Mouse (Mus musculus) gastrocnemius, postnatal 4 days (tissue): ENCODE measurements around the gene Man2a2. TPM values are rescaled to one million over a fixed set of nuclear protein-coding genes. Genes with fewer than 3 reads are reported as not detected.
A peak's percentile ranks its signal among the peaks of the same experiment; 100 is the strongest.
"Not testable (repeated sequence)": the region's sequence is repeated elsewhere in the genome, so short reads cannot be mapped to it uniquely, and the experiment has no call there.

Experiments used
- DNase-seq, 2 experiments: peaks; one replicate each; pipeline ENCODE4 v3.0.0; 2021 to 2022; ENCODE audit warnings: low spot score in 2 of 2, mixed read lengths in 2 of 2
- total RNA-seq, 2 experiments: library from RNA; stranded (reverse); gene quantifications; 2 replicates each; pipeline ENCODE4 v1.2.3; 2021

The Man2a2 gene
- total RNA-seq, 2 experiments from 2014 or later, result 87.2 to 91.1 TPM

DNA sequence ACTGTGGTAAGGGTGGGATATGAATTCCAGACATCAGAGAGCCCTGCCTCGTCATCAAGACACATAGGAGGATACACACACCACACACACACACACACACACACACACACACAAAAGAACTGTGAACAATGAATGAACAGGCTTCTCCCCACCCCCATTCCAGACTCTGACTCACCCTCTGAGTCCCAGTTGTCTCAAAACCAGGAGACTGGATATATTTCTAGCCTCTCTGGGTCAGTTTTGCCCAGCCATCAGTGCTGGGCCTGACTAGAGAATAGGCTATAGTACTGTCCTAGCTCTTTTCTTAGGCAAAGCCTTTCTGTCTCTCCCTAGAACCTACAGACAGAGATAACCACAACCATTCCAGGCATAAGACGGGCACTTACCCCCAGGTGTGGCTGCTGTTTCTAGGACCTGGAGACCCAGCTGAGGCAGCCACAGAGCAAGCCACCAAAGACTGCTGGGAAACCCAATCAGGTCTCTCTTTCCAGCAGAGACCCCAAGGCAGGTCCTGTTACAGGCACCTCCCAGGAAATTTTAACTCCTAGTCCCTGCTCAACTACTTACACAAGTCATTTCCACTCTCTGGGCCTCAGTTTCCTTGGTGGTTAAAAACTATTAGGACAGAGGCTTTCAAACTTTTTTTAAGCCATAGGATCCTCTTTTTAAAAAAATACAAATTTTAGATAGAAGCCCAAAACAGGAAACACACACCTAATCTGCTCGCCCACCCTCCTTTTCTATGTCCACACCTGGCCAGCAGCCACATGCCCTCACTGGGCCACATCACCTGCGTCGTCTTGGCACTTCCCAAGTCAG is 30.1 kb upstream of the Man2a2 start:
- no peak for DNase-seq

DNA sequence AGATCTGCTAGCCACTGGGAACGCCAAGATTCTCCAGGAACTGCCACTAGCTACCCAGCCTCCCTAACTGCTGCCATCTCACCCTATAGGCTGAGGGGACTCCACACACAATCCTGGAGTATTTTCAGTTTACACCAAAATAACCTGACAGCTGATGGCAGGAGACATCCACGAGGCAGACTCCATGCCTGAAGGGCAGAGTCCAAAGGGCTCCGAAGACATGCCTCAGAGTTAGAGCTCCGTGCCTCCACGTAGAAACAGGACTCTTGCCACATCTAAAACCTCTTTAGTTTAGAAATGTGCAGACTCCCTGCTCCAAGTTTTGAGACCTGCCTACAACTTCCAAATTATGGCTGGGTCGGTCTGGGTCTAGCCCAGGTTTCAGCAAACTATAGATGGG is 29.4 kb upstream of the Man2a2 start:
- DNase-seq, result no peak

- DNase-seq, result no peak
These were observed 28.9 kb upstream of the Man2a2 start for GRCm38 (mm10) chr7:80400099-80400498.

DNA sequence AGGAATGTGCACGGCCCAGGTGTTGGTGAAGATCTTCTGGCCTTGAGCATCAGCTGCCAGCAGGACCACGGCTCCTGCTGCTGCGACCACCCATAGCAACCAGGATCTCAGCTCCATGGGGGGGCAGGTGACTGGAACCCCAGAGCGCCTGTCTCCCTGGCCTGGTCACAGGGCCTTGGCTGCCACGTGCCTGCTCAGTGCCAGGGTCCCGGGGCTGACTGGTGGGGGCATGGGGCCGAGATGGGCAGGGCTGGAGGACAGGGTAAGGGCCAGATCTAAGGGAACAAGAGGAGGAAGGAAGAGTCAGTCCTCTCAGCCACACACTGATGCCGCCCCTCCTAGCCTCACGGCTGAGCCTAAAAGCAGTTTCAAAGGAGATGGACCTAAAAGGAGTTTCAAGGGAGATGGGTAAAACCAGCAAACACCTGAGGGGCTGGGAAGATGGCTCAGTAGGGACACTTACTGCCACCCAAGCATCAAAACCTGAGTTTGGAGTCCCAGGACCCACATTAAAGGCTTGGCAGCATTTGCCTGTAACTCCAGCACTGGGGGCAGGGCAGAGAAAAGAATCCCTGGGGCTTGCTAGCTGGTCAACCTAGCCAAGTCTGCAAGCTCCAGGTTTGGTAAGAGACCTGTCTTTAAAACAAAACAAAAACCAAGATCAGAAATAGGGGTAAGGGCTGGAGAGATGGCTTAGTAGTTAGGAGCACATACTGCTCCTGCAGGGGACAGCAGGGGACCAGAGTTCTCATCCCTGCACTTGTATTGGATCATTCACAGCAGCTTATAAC is 27.7 kb upstream of the Man2a2 start:
- no peak for DNase-seq

DNA sequence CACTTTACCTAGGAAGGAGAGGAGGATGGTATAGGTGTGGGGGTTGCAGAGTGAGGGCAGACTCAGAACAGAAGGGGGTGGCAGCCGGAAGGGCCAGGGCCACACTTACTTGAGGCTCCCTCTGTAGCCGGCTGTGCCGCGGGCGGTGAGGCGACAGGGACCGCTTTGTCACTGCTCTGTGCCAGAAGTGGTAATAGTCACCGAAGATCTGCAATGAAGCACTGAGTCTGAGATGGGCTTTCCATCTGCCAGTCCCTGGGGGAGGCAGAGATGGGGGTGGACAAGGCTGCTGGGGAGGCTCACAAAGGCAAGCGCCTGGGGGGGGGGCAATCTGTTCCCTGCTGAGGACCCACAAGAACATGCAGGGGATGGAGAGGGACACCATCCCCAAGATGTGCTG is 26.8 kb upstream of the Man2a2 start:
- no peak for DNase-seq

- not testable (repeated sequence) for DNase-seq
These were observed 25.3 kb upstream of the Man2a2 start for GRCm38 (mm10) chr7:80396427-80396826.

DNA sequence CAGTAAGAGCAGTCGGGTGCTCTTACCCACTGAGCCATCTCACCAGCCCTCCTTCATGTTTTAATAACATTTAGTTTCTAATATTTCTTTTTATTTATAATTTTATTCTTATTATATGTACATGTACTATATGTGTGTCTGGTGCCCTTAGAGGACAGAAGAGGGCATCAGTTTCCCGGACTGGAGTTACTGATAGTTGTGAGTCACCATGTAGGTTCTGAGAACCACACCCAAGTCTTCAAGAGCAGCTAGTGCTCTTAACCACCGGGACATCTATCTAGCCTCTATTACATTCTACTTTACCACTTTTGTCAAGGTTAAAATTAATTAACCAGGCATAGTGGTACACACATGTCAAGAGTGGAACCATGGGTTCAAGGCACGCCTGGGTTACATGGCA is 23.4 kb upstream of the Man2a2 start:
- DNase-seq, result no peak

GRCm38 (mm10) chr7:80392119-80392518 is 20.9 kb upstream of the Man2a2 start:
- DNase-seq, result no peak

- peak in 1 of 2 experiments; percentile 75 for DNase-seq
These were observed 16.7 kb upstream of the Man2a2 start, which contains the start of gene Fes for GRCm38 (mm10) chr7:80387633-80388543. Fes (minus strand) TSS chr7:80387946.

DNA sequence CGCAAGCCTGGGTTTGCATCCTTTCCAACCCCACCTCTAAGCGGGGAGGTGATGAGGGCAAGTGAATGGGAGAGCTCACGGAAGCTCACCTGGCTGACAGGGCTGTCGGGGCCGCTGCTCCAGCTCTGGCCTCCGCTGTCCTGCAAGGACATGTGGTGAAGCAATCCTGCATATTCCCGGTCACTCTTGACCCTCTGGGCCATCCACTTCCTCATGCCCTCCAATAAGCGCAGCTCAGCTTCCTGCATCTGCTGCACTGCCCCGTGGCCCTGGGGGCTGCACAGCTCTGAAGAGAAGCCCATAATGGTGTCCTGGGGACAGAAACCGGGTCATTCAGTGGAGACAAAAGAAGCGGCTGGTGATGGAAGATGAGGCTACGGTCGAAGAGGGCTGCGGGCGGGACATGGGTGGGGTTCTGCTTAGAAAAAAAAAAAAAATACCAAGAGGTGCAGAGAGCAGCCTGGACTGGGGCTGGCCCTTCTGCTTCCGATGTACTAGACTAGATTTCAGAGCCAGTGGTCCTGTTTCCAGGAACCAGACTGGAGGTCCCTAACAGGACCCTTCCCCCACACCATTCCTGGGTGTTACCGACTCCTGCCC is 16.0 kb upstream of the Man2a2 start:
- DNase-seq, result no peak

GRCm38 (mm10) chr7:80386235-80386930 is 15.2 kb upstream of the Man2a2 start:
- peak; percentile 89 to 93 for DNase-seq

DNA sequence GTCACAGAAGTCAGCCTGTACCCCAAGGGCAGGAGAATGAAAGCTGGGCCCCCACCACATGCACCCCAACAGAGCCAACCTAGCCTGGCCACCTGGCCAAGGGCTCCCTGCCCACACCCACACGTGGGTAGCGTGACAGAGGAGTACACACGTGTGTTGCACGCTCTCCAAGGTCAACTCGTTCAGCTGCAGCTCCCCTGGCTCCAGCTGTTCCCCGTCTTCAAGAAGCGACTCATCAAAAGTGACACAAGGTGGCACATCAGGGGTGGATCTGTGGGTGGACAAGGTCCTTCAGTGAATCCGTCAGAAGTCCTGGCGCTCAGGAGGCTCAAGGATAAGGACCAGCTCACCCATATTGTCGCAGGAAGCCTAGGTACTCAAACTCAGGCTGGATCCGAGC is 11.7 kb upstream of the Man2a2 start:
- no peak for DNase-seq

DNA sequence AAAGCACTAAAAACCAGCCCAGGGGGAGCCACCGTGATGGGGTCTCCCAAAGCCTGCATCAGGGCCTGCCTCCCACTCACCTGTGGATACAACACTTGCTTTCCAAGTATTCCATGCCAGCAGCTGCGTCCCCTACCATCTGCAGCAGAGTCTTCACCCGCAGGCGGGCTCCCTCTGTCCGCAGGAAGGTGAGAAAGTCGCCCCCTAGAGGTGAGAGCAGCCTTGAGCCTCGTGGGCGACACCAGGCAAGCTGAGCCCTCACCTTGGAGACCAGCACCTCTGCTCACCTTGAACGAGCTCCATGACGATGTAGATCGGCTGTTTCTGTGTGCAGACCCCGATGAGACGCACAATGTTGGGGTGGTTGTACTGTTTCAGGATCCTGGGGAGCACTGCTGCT is 8.4 kb upstream of the Man2a2 start:
- DNase-seq, result no peak

DNA sequence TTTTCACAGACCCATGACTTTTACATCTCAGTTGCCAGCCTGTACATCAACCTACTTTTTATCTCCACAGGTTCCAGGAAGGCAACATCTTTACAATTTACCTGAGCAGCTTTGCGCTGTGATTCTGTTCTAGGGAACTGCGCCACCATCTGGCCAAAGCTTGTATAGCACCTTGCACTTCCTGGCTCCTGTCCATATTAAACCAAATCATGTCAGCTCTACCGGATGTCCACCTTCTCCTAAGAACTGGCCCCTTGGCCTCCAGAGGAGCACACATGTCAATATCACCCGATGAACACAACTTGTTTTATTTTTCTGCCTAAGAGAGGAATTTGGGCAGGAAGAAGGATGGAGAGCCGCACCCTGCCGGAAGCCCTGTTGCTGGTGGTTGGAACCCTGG is 6.3 kb upstream of the Man2a2 start:
- no peak for DNase-seq

DNA sequence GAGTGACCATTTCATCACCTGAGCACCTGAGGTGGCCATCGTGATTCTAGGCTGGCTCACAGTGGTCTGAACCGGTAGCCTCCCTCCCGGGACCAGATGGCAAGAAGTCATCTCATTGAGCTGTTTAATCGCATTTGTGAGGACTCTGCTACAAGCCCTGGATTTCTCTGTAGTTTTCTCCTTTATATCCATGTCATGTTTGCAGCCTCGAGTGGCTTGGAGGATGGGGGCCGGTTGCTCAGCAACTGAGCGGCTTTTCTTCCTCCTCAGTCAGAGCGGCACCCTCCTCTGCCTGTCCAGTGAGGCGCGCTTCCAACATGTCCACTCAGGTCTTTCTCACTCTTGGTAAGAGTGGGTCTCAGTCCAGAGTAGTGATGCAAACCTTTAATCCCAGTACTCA is 5.0 kb upstream of the Man2a2 start:
- no peak for DNase-seq

GRCm38 (mm10) chr7:80375376-80376039 is 4.3 kb upstream of the Man2a2 start:
- DNase-seq, result no peak

- no peak for DNase-seq
These were observed 3.6 kb upstream of the Man2a2 start for GRCm38 (mm10) chr7:80374733-80375132.

DNA sequence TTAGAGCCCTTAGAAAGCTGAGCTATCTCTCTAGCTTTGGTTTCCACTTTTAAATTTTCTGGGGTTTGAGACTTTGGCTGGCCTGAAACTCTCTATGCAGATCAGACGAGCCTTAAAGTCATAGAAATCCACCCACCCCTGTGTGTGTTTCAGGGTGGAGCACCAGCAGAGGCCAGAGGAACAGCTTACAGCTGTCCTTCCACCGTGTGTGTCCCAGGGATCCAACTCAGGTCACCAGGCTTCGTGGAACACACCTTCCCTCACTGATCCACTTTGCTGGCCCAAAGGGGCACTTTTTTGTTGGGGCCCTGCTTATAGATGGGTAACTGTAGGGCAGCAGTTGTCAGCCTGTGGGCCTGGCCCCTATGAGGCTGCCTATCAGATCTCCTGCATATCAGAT is 3.1 kb upstream of the Man2a2 start:
- no peak for DNase-seq

DNA sequence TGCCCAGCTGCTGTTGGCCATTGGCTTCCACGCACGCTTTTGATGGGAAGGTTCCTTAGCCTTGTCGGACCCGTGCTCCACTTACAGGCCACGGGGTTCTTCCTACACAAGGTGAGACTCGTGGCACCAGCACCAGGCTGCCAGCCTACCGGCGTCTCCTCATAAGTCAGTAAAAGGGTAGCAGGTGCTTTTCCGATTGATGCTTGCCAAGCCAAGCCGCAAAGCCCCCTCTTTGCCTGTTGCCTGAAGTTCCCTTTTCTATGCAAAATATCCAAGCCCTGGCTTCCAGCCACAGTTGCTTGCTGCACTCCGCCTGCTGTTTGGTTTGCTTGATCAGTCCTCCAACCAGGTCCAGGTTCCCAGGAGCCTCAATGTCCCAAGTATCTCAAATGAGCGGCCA is 2.7 kb upstream of the Man2a2 start:
- peak in 1 of 2 experiments; percentile 20 for DNase-seq

DNA sequence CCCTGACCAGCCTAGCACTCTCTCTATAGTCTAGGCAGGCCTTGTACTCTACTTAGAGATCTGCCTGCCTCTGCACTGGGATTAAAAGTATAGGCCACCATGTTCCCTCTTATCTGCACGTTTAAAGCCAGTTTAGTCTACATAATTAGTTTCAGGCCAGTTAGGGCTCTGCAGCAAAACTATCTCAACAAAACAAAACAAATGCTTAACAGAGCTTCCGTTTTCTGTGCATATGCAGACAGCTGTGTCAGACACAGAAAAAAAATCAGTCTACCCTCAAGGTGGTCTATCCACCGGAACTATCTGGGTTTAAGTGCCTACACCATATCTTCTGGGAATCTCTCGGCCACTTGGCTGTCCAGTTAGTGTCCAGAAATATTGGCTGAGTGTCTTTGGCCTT is 2.2 kb upstream of the Man2a2 start:
- DNase-seq, result no peak
